Mouse (Mus musculus) heart, embryonic 12.5 days (tissue): Measurements from ENCODE around the gene Rora. TPM values are rescaled to one million over a fixed set of nuclear protein-coding genes. Genes with fewer than 3 reads are reported as not detected.

ENCODE experiments used
- ATAC-seq: fragments of 200-750 bp; cut with Nextera tagmentation; 2 replicates; pipeline ENCODE4 v1.8.0; 2017; ENCODE audit warnings: moderate TSS enrichment, moderate library complexity; ENCODE audit not compliant: insufficient number of reproducible peaks, low FRiP score
- H3K27ac ChIP-seq: fragments of 300-500 bp; sonication (generic); 2 replicates; pipeline ENCODE4 v1.5.1; 2016; ENCODE audit warnings: mild to moderate bottlenecking, moderate library complexity; ENCODE audit not compliant: poor library complexity, severe bottlenecking
- H3K27me3 ChIP-seq: fragments of 300-500 bp; sonication (generic); replicated peaks from 2 replicates; pipeline ENCODE4 v1.6.1; 2016; ENCODE audit warnings: mild to moderate bottlenecking, moderate library complexity
- H3K36me3 ChIP-seq: fragments of 300-500 bp; sonication (generic); 2 replicates; pipeline ENCODE4 v1.6.1; 2016; ENCODE audit warnings: mild to moderate bottlenecking, moderate library complexity
- H3K4me1 ChIP-seq: fragments of 300-500 bp; sonication (generic); replicated peaks from 2 replicates; pipeline ENCODE4 v1.6.1; 2016; ENCODE audit warnings: mild to moderate bottlenecking
- H3K4me2 ChIP-seq: fragments of 300-500 bp; sonication (generic); 2 replicates; pipeline ENCODE4 v1.6.1; 2016; ENCODE audit warnings: mild to moderate bottlenecking, moderate library complexity
- H3K4me3 ChIP-seq: fragments of 300-500 bp; sonication (generic); 2 replicates; pipeline ENCODE4 v1.5.1; 2016; ENCODE audit warnings: mild to moderate bottlenecking
- H3K9ac ChIP-seq: fragments of 300-500 bp; sonication (generic); 2 replicates; pipeline ENCODE4 v1.6.1; 2016; ENCODE audit warnings: mild to moderate bottlenecking, moderate library complexity
- H3K9me3 ChIP-seq: fragments of 300-500 bp; sonication (generic); replicated peaks from 2 replicates; pipeline ENCODE4 v1.6.1; 2016; ENCODE audit warnings: mild to moderate bottlenecking, moderate library complexity
- WGBS: fragments of 180-500 bp; shearing (Covaris S2); methylation state at CpG from one replicate; pipeline ENCODE4 v1.1.7; 2016; 5-methylcytosine and 5-hydroxymethylcytosine counted together
- polyA plus RNA-seq: library from polyadenylated mRNA; unstranded; fragments of >200 nt; fragmentation: Nextera tagmentation; extraction: Ambion mirVana; gene quantifications from 2 replicates; pipeline ENCODE4 v1.2.1, GENCODE M21; 2016

Rora gene
- polyA plus RNA-seq, 1 experiment from 2014 or later: 7.6 TPM

DNA sequence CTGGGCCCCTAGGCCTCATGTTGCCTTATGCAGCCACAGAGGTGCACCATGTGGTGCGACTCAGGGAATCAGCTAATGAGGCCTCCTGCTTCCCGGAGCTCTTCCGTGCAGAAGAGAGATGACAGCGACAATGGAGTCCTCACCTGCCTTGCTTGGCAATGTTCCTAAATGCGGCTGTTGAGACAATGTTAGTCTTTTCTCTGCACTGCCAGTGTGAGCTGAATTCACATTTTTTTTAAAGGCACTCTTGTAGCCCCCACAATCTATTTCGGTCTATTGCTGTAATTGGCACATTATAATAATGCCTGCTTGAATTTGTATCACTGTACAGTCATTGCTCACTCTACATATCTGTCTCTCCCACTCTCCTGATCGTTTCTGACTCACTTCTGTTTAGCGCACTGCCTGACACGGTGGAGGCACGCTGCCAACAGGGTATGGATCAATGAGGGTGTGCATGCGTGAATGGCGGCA is 269.6 kb downstream of the Rora start:
- Histone ChIP-seq H3K9ac (no peak overlapping the region), H3K4me3 (no peak overlapping the region), H3K27ac (no peak overlapping the region), H3K36me3 (no peaks in the 10 kb centered on the region), H3K4me2 (no peak overlapping the region), H3K27me3 (no peaks in the 10 kb centered on the region), H3K4me1 (no peaks in the 10 kb centered on the region), H3K9me3 (no peaks in the 10 kb centered on the region)
- no peak for ATAC-seq
- 86% methylated on average over 12 of the region's 12 CpGs for WGBS

- no peaks in the 10 kb centered on the region for H3K27me3 ChIP-seq
- no peaks in the 10 kb centered on the region for H3K9me3 ChIP-seq
- no peak for ATAC-seq
- H3K4me1 ChIP-seq: no peaks in the 10 kb centered on the region
- whole genome bisulfite sequencing: 86% methylated on average over 6 of the region's 6 CpGs
- no peak overlapping the region for H3K4me2 ChIP-seq
- no peak overlapping the region for H3K9ac ChIP-seq
- H3K4me3 ChIP-seq: no peak overlapping the region
- no peaks in the 10 kb centered on the region for H3K36me3 ChIP-seq
- H3K27ac ChIP-seq: no peak overlapping the region
Measured at GRCm38 (mm10) chr9:68926406-68926805, 272.8 kb downstream of the Rora start.

DNA sequence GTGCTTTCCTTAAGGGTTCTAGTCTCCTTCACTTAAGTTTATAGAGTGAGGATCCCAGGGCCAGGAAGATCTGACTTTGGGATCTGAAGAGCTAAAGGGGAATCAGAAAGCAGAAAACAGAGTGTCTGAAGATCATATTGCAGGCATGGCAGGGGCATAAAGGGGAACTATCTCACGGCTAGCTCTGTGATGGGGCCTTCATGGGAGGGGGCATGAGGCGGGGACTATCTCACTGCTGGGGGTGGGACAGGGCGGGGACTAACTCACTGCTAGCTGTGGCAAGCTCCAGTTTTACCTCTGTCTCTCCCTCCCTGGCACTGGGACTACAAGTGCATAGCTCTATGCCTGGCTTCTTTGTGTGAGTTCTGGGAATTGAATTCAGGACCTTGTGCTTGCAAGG is 279.6 kb downstream of the Rora start:
- WGBS: 45% methylated on average over 3 of the region's 3 CpGs
- Histone ChIP-seq H3K27ac (no peak overlapping the region), H3K4me1 (no peaks in the 10 kb centered on the region), H3K4me2 (no peak overlapping the region), H3K9me3 (peaks cover 5% of the 10 kb centered on the region; the same call in 1 of the 2 replicates), H3K36me3 (no peaks in the 10 kb centered on the region), H3K9ac (no peak overlapping the region), H3K27me3 (no peaks in the 10 kb centered on the region), H3K4me3 (no peak overlapping the region)
- ATAC-seq: no peak

GRCm38 (mm10) chr9:68934238-68934637 is 280.7 kb downstream of the Rora start:
- Histone ChIP-seq H3K27ac (no peak overlapping the region), H3K27me3 (no peaks in the 10 kb centered on the region), H3K9ac (no peak overlapping the region), H3K4me3 (no peak overlapping the region), H3K4me1 (no peaks in the 10 kb centered on the region), H3K4me2 (no peak overlapping the region), H3K36me3 (no peaks in the 10 kb centered on the region), H3K9me3 (peaks cover 5% of the 10 kb centered on the region; the same call in 1 of the 2 replicates)
- WGBS: 84% methylated on average over 4 of the region's 4 CpGs
- no peak for ATAC-seq

GRCm38 (mm10) chr9:68935611-68936010 is 282.0 kb downstream of the Rora start:
- H3K4me1 ChIP-seq: no peaks in the 10 kb centered on the region
- H3K27me3 ChIP-seq: no peaks in the 10 kb centered on the region
- ATAC-seq: no peak
- 83% methylated on average over 11 of the region's 11 CpGs for WGBS
- H3K9me3 ChIP-seq: peaks cover 5% of the 10 kb centered on the region; the same call in 1 of the 2 replicates
- H3K9ac ChIP-seq: no peak overlapping the region
- H3K36me3 ChIP-seq: no peaks in the 10 kb centered on the region
- H3K4me2 ChIP-seq: no peak overlapping the region
- no peak overlapping the region for H3K4me3 ChIP-seq
- H3K27ac ChIP-seq: no peak overlapping the region

GRCm38 (mm10) chr9:68941037-68941436 is 287.5 kb downstream of the Rora start:
- Histone ChIP-seq H3K4me2 (no peak overlapping the region), H3K4me1 (0 out of 2 replicates have a peak, but pooled peaks cover 7% of the 10 kb centered on the region), H3K27me3 (no peaks in the 10 kb centered on the region), H3K9ac (no peak overlapping the region), H3K9me3 (0 out of 2 replicates have a peak, but pooled peaks cover 5% of the 10 kb centered on the region), H3K36me3 (no peaks in the 10 kb centered on the region), H3K27ac (no peak overlapping the region), H3K4me3 (no peak overlapping the region)
- no peak for ATAC-seq
- WGBS: 77% methylated on average over 7 of the region's 7 CpGs

DNA sequence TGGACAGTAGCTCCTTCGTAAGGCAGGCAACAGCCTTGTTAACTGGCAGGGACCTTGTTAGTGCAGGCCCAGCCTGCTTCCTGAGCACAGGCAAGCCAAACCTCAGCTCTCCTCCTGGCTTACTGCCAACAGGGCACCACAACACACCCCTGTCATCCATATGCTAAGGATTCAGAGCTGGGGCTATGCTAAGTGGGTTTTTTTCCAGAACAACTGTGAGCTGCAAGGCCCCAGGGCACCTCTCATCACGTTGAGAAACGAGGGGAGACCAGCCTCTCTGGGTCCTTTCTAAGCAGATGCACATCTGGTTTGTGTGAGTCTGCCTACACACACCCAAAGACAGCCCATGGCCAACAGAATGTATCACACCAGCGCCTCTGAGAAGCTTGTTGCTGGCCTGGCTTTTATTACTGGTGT is 289.0 kb downstream of the Rora start:
- H3K4me2 ChIP-seq: no peak overlapping the region
- no peaks in the 10 kb centered on the region for H3K9me3 ChIP-seq
- WGBS: 58% methylated on average over 4 of the region's 4 CpGs
- ATAC-seq: no peak
- no peak overlapping the region for H3K9ac ChIP-seq
- no peak overlapping the region for H3K27ac ChIP-seq
- 0 out of 2 replicates have a peak, but pooled peaks cover 7% of the 10 kb centered on the region for H3K4me1 ChIP-seq
- no peaks in the 10 kb centered on the region for H3K36me3 ChIP-seq
- H3K4me3 ChIP-seq: no peak overlapping the region
- 0 out of 2 replicates have a peak, but pooled peaks cover 3% of the 10 kb centered on the region for H3K27me3 ChIP-seq

- Histone ChIP-seq H3K27ac (no peak overlapping the region), H3K9me3 (no peaks in the 10 kb centered on the region), H3K4me2 (no peak overlapping the region), H3K4me3 (no peak overlapping the region), H3K27me3 (0 out of 2 replicates have a peak, but pooled peaks cover 3% of the 10 kb centered on the region), H3K9ac (no peak overlapping the region), H3K4me1 (0 out of 2 replicates have a peak, but pooled peaks cover 7% of the 10 kb centered on the region), H3K36me3 (no peaks in the 10 kb centered on the region)
- ATAC-seq: no peak
- 82% methylated on average over 3 of the region's 3 CpGs for WGBS
Measured at GRCm38 (mm10) chr9:68944026-68944425, 290.4 kb downstream of the Rora start.

DNA sequence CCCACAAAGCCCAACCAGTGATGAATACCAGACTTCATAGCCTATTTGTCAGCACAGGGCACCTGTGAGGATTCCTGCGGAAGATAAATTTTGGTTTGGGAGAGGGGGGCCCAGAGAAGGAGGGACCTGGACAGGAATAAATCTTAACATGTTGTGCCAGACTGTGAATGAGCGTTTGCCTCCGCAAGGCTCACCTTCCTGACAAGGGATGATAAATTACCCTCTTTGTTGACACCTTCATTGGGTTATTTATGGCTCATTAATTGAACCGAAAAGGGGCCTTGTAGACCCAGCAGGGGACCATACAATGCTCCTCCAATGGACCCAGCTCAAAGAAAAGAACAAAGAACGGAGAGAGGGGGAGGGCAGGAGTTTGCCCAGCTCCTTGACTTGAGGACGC is 294.1 kb downstream of the Rora start:
- no peak for ATAC-seq
- Histone ChIP-seq H3K9ac (no peak overlapping the region), H3K4me2 (no peak overlapping the region), H3K36me3 (no peaks in the 10 kb centered on the region), H3K27me3 (0 out of 2 replicates have a peak, but pooled peaks cover 3% of the 10 kb centered on the region), H3K4me3 (no peak overlapping the region), H3K9me3 (no peaks in the 10 kb centered on the region), H3K4me1 (0 out of 2 replicates have a peak, but pooled peaks cover under 1% of the 10 kb centered on the region), H3K27ac (no peak overlapping the region)
- WGBS: 58% methylated on average over 6 of the region's 6 CpGs

DNA sequence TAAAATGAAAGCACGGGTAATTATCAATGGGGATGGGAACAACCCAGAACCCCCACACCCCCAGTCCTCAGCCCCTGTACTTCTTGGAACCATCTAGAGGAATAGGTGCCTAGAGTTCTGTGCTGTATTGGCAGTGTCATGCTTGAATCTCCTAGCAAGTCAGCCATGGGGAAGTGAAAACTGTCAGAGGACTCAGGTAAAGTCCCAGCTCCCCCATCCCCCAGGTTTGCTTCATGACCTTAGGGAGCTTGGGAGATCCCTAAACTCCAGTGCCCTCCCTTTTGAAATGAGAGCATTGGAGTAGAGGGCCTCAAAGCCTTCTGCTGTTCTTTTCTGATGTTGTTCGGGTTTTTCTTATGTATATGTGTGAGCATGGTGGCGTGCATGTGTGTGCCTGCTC is 294.6 kb downstream of the Rora start:
- Histone ChIP-seq H3K4me2 (no peak overlapping the region), H3K27me3 (0 out of 2 replicates have a peak, but pooled peaks cover 3% of the 10 kb centered on the region), H3K4me3 (no peak overlapping the region), H3K4me1 (no peaks in the 10 kb centered on the region), H3K9me3 (no peaks in the 10 kb centered on the region), H3K27ac (no peak overlapping the region), H3K36me3 (no peaks in the 10 kb centered on the region), H3K9ac (no peak overlapping the region)
- ATAC-seq: no peak
- 70% methylated on average over 3 of the region's 3 CpGs for WGBS

DNA sequence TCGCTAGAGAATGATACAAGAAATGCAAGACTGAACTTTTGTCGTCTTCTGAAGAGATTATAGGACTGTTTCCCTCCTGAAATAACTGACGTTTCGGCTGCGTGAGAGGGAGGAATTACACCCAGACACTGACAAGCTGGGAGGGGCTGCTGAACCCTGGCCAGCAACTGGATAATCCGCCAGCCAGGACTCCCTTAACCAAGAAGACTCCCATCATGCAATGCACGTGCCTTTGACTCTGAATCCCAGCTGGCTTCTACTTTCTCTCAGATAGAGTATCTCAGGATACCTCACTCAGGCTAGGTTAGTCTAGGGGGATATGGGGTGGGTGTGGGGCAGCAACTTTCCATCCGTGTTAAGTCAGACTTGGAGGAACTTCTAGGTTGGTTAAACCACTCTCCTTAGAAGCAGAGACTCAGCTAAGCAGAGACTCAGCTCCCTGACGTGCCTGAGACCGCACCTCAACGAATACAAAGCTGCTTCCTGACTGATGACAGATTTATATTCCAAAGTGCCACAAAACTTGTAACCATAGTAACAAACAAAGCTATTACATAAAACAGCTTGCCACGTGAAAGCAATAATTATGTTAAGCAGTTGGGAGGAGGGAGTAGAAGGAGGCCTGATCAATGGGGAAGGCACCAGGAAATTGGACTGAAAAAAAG is 302.8 kb downstream of the Rora start:
- ATAC-seq: no peak
- Histone ChIP-seq H3K4me2 (no peak overlapping the region), H3K27me3 (no peaks in the 10 kb centered on the region), H3K9me3 (no peaks in the 10 kb centered on the region), H3K36me3 (no peaks in the 10 kb centered on the region), H3K4me1 (0 out of 2 replicates have a peak, but pooled peaks cover 4% of the 10 kb centered on the region), H3K27ac (no peak overlapping the region), H3K4me3 (no peak overlapping the region), H3K9ac (no peak overlapping the region)
- 51% methylated on average over 12 of the region's 12 CpGs for WGBS
